Mouse (Mus musculus) kidney, postnatal 0 days (tissue): ENCODE measurements around the gene Dcakd. TPM values are rescaled to one million over a fixed set of nuclear protein-coding genes. Genes with fewer than 3 reads are reported as not detected.

Experiments
- ATAC-seq: fragments of 200-750 bp; cut with Nextera tagmentation; replicated peaks from 2 replicates; pipeline ENCODE4 v1.8.0; 2017; ENCODE audit warnings: low read depth, moderate number of reproducible peaks, moderate TSS enrichment, moderate library complexity; ENCODE audit not compliant: low FRiP score
- DNase-seq: peaks from one replicate; pipeline ENCODE4 v3.0.0-alpha.2; 2016; ENCODE audit warnings: low spot score
- H3K27ac ChIP-seq: fragments of 300-500 bp; sonication (generic); 2 replicates; pipeline ENCODE4 v1.5.1; 2014; ENCODE audit warnings: mild to moderate bottlenecking
- H3K27me3 ChIP-seq: fragments of 300-500 bp; sonication (generic); 2 replicates; pipeline ENCODE4 v1.6.1; 2014; ENCODE audit warnings: low read length, mixed read lengths; ENCODE audit not compliant: insufficient read depth
- H3K36me3 ChIP-seq: fragments of 300-500 bp; sonication (generic); 2 replicates; pipeline ENCODE4 v1.6.1; 2014; ENCODE audit warnings: low read length, mixed read lengths; ENCODE audit not compliant: insufficient read depth
- H3K4me1 ChIP-seq: fragments of 300-500 bp; sonication (generic); replicated peaks from 2 replicates; pipeline ENCODE4 v1.6.1; 2014; ENCODE audit warnings: antibody characterized with exemption, low read length, mixed read lengths; ENCODE audit not compliant: insufficient read depth
- H3K4me2 ChIP-seq: fragments of 300-500 bp; sonication (generic); 2 replicates; pipeline ENCODE4 v1.6.1; 2014; ENCODE audit warnings: mild to moderate bottlenecking, low read length, moderate library complexity, mixed read lengths
- H3K4me3 ChIP-seq: fragments of 300-500 bp; sonication (generic); replicated peaks from 2 replicates; pipeline ENCODE4 v1.5.1; 2014; ENCODE audit warnings: low read depth, low read length
- H3K9ac ChIP-seq: fragments of 300-500 bp; sonication (generic); 2 replicates; pipeline ENCODE4 v1.6.1; 2014; ENCODE audit warnings: low read depth, low read length
- H3K9me3 ChIP-seq: fragments of 300-500 bp; sonication (generic); replicated peaks from 2 replicates; pipeline ENCODE4 v1.6.1; 2016; ENCODE audit warnings: low read length, inconsistent platforms, mixed read lengths
- CTCF ChIP-seq: IDR thresholded peaks from 2 replicates; pipeline ENCODE4 v1.5.1; 2016; ENCODE audit warnings: antibody characterized with exemption, low read depth, mild to moderate bottlenecking, moderate library complexity
- WGBS: fragments of 180-500 bp; shearing (Covaris S2); extraction: QIAGEN DNeasy Blood & Tissue Kit; methylation state at CpG from one replicate; pipeline ENCODE4 v1.1.7; 2014; 5-methylcytosine and 5-hydroxymethylcytosine counted together
- polyA plus RNA-seq: library from polyadenylated mRNA; unstranded; fragments of >200 nt; fragmentation: Nextera tagmentation; extraction: Ambion mirVana; gene quantifications from 2 replicates; pipeline ENCODE4 v1.2.1, GENCODE M21; 2015

The Dcakd gene
- polyA plus RNA-seq, 1 experiment from 2014 or later: 103 TPM

DNA sequence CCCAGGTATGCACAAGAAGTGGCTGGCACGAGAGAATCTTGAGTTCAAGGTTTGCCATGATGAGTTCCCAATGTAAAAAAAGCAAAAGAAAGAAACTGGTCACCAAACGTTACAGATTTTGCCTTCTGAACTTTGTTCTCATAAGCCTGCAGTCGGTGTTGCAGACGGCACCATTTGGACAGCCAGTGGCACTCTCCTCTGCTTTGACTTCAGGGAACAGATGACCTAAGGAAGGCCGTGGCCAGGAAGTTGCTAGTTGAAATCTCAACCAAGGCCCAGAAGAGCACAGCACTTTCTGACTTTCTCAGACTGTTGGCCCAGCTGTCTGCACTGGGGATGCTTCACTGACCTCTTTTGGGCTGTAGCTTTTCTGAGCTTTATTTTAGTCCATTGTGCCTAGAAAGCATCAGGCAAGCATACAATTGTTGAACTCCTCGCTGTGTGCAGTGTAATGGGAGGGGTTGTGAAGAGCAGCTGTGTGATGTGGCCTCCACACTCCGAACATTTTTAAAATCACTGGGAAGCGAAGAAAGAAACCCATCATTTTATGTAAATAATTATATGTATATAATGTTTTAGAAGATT lies 8.8 kb upstream of the Dcakd start:
- Histone ChIP-seq H3K4me2 (no peak overlapping the region), H3K9me3 (no peaks in the 10 kb centered on the region), H3K9ac (no peak overlapping the region), H3K4me3 (no peak overlapping the region), H3K27ac (no peak overlapping the region), H3K36me3 (peaks cover 5% of the 10 kb centered on the region; the same call in 1 of the 2 replicates), H3K4me1 (no peaks in the 10 kb centered on the region), H3K27me3 (no peaks in the 10 kb centered on the region)
- TF ChIP-seq CTCF: no peak
- ATAC-seq: no peak
- no peak for DNase-seq
- 83% methylated on average over 8 of the region's 8 CpGs for WGBS

DNA sequence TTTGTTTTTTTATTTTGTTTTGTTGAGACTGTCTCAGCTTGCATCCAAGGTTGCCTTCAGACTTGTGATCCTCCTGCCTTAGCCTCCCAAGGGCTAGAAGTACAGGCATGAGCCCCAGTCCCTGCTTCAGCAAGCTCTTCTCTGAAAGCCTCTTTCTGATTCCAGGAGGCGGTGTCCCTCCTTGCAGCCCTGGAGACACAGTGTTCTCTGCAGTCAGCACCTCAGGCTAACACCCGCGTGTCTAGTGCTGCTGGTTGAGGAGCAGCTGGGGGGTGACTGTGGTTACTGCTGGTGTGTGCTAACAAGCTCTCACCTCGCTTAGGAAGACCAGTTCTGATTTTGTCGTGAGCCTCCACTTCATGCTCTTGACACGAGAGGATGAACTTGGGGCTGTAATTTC lies 6.9 kb upstream of the Dcakd start:
- DNase-seq (no peak), ATAC-seq (no peak)
- H3K27ac ChIP-seq: no peak overlapping the region
- peaks cover 5% of the 10 kb centered on the region; the same call in 1 of the 2 replicates for H3K36me3 ChIP-seq
- no peak overlapping the region for H3K9ac ChIP-seq
- no peak for TF ChIP-seq CTCF
- whole genome bisulfite sequencing: 77% methylated on average over 6 of the region's 6 CpGs
- H3K4me2 ChIP-seq: no peak overlapping the region
- H3K27me3 ChIP-seq: no peaks in the 10 kb centered on the region
- no peaks in the 10 kb centered on the region for H3K4me1 ChIP-seq
- H3K9me3 ChIP-seq: no peaks in the 10 kb centered on the region
- H3K4me3 ChIP-seq: no peak overlapping the region

- no peak for TF ChIP-seq CTCF
- Histone ChIP-seq H3K4me2 (no peak overlapping the region), H3K4me1 (0 out of 2 replicates have a peak, but pooled peaks cover 4% of the 10 kb centered on the region), H3K27ac (no peak overlapping the region), H3K9me3 (no peaks in the 10 kb centered on the region), H3K9ac (no peak overlapping the region), H3K36me3 (no peaks in the 10 kb centered on the region), H3K27me3 (no peaks in the 10 kb centered on the region), H3K4me3 (no peak overlapping the region)
- DNase-seq: no peak
- no peak for ATAC-seq
- 83% methylated on average over 3 of the region's 3 CpGs for WGBS
These were observed 4.9 kb upstream of the Dcakd start for GRCm38 (mm10) chr11:103033030-103033429.

GRCm38 (mm10) chr11:103027570-103028175 lies 460 bp downstream of the Dcakd start:
- H3K36me3 ChIP-seq: 0 out of 2 replicates have a peak, but pooled peaks cover 7% of the 10 kb centered on the region
- H3K9ac ChIP-seq: peak overlapping the region; percentile 64
- H3K4me2 ChIP-seq: peak overlapping the region; percentile 80
- DNase-seq (no peak), ATAC-seq (peak; percentile 11; the same call in 1 of the 2 replicates)
- H3K4me1 ChIP-seq: peaks cover 11% of the 10 kb centered on the region; the same call in 1 of the 2 replicates
- whole genome bisulfite sequencing: 11% methylated on average over 8 of the region's 8 CpGs
- H3K4me3 ChIP-seq: peak overlapping the region; percentile 59
- H3K27me3 ChIP-seq: no peaks in the 10 kb centered on the region
- no peaks in the 10 kb centered on the region for H3K9me3 ChIP-seq
- peak overlapping the region; percentile 86 for H3K27ac ChIP-seq
- TF ChIP-seq CTCF: no peak

GRCm38 (mm10) chr11:103026901-103027300 lies 1.2 kb downstream of the Dcakd start:
- TF ChIP-seq CTCF: no peak
- ATAC-seq (no peak), DNase-seq (no peak)
- Histone ChIP-seq H3K4me3 (no peak overlapping the region), H3K9me3 (no peaks in the 10 kb centered on the region), H3K9ac (no peak overlapping the region; the same call in 1 of the 2 replicates), H3K27ac (no peak overlapping the region), H3K4me2 (0 out of 2 replicates have a peak overlapping the region, but pooled peaks have one; percentile 80), H3K4me1 (peaks cover 11% of the 10 kb centered on the region; the same call in 1 of the 2 replicates), H3K27me3 (no peaks in the 10 kb centered on the region), H3K36me3 (0 out of 2 replicates have a peak, but pooled peaks cover 7% of the 10 kb centered on the region)
- 88% methylated on average over 3 of the region's 3 CpGs for WGBS

DNA sequence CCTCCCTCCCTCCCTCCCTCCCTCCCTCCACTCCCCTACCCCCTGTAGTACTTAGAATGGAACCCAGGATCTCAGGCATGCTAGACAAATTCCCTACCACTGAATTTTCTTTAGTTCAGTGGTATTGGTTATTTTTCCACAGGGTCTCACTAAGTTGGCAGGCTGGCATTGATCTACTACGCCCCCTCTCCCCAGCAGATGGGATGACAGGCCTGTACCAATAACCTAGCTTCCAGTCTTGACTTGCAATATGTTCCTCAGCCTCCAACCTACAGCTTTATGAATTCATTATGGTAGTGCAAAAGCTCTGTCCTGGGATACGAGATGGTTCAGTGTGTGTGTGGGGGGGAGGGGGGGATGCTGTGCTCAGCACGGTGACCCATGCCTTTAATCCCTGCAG lies 4.2 kb downstream of the Dcakd start:
- no peak overlapping the region for H3K4me2 ChIP-seq
- no peak overlapping the region for H3K4me3 ChIP-seq
- H3K27me3 ChIP-seq: no peaks in the 10 kb centered on the region
- 0 out of 2 replicates have a peak, but pooled peaks cover 7% of the 10 kb centered on the region for H3K36me3 ChIP-seq
- no peaks in the 10 kb centered on the region for H3K9me3 ChIP-seq
- H3K27ac ChIP-seq: no peak overlapping the region
- DNase-seq: no peak
- TF ChIP-seq CTCF: no peak; the same call in 1 of the 2 replicates
- H3K4me1 ChIP-seq: peaks cover 7% of the 10 kb centered on the region; the same call in 1 of the 2 replicates
- no peak overlapping the region for H3K9ac ChIP-seq
- WGBS: 91% methylated on average over 3 of the region's 3 CpGs
- ATAC-seq: no peak
